Mouse (Mus musculus): ENCODE measurements around the gene Col27a1. TPM values are rescaled to one million over a fixed set of nuclear protein-coding genes. Genes with fewer than 3 reads are reported as not detected.

The Col27a1 gene
- polyA plus RNA-seq, 1 experiment from 2014 or later, result 26.1 TPM

DNA sequence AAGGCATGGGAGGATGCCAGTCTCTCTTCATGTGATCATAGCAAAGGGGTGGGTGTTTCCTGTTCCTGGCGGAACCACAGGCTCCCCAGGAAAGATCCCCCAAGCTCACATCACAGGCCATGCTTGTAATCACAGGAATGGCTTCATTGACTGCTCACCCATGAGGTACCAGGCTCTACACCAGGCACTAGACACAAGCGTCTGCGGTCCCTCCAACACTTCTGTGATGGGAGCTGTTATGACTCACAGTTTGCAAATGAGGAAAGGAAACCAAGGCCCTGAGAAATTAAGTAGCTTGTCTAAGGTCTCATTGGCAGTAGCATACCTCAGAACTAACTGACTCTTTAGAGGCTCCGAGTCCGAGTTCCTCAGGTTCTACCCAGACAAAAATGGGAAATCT lies 74.7 kb downstream of the Col27a1 start:
- 83% methylated on average over 5 of the region's 5 CpGs for WGBS
- Histone ChIP-seq H3K36me3 (peaks cover 63% of the 10 kb centered on the region), H3K4me3 (no peak overlapping the region), H3K9me3 (no peaks in the 10 kb centered on the region), H3K27me3 (no peaks in the 10 kb centered on the region), H3K4me1 (peaks cover 34% of the 10 kb centered on the region), H3K4me2 (no peak overlapping the region), H3K9ac (no peak overlapping the region), H3K27ac (no peak overlapping the region)
- ATAC-seq (ENCODE audit: insufficient number of reproducible peaks, insufficient read depth, low FRiP score, low TSS enrichment, low read depth), result no peak

DNA sequence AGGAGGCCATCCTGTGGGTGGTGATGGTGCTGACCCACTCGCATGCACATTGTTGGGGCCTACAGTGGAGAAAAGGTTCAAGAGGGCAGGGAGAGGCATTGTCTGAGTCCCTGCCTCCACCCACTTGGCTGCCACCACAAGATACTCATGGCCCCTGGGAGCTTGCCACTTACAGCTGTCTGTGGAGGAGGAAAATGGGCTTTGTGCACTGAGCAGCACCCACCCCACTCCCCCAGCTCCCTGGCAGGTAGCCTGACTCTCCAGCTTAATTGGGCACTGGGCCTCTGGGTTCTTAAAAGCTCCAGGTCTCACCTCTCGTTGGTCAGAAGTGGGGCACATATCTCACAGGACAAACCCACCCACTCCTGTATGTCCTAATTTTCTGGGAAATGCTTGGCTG lies 76.3 kb downstream of the Col27a1 start:
- Histone ChIP-seq H3K4me1 (peaks cover 34% of the 10 kb centered on the region), H3K27ac (peak overlapping the region; percentile 92), H3K9me3 (no peaks in the 10 kb centered on the region), H3K9ac (peak overlapping the region; percentile 36; the same call in 1 of the 2 replicates), H3K4me3 (no peak overlapping the region), H3K27me3 (no peaks in the 10 kb centered on the region), H3K4me2 (no peak overlapping the region), H3K36me3 (peaks cover 63% of the 10 kb centered on the region)
- 73% methylated on average over 2 of the region's 2 CpGs for WGBS
- no peak for ATAC-seq (ENCODE audit: insufficient number of reproducible peaks, insufficient read depth, low FRiP score, low TSS enrichment, low read depth)

DNA sequence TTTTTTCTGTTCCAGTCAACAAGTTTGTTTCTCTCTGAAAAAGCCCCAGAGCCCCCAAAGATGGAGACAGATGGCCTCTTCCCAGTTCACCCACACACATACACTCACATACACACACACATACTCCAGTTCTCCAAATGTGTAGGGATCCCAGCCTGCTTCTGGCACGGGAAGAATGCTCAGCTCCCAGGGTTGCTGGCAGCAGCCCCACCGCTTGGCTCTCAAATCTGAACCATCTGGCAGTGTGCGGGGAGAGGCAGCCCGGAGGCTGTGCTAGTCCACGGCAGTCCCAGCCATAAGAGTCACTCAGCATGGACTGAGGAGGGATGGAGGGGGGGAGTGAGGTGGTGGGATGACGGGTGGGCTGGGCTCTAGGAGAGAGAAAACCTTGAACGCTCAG lies 77.3 kb downstream of the Col27a1 start:
- Histone ChIP-seq H3K27ac (peak overlapping the region; percentile 92), H3K9ac (peak overlapping the region; percentile 36; the same call in 1 of the 2 replicates), H3K27me3 (no peaks in the 10 kb centered on the region), H3K36me3 (peaks cover 59% of the 10 kb centered on the region), H3K4me2 (peak overlapping the region; percentile 9; the same call in 1 of the 2 replicates), H3K4me1 (peaks cover 44% of the 10 kb centered on the region), H3K9me3 (no peaks in the 10 kb centered on the region), H3K4me3 (no peak overlapping the region)
- WGBS, result 20% methylated on average over 7 of the region's 7 CpGs
- ATAC-seq (ENCODE audit: insufficient number of reproducible peaks, insufficient read depth, low FRiP score, low TSS enrichment, low read depth), result peak; percentile 90

DNA sequence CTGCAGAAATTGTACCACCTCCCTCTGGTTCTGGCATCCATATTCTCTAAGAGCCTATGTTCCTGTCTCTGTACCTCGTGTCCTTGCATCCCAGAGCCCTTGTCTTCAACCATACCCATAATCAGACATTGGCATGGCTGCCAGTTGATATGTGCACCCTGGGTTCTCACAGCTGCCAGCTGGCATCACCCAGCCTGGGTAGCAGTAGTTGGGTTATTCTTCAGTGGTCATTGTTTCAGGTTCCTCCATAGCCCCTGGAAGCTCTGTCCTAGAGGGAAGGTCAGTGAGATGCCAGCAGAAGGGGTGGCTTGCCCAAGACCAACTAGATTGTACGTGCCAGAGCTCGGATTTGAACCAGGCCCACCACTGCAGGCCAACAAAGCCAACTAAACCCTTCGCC lies 77.9 kb downstream of the Col27a1 start:
- H3K27ac ChIP-seq, result peak overlapping the region; percentile 92
- H3K36me3 ChIP-seq, result peaks cover 54% of the 10 kb centered on the region
- H3K27me3 ChIP-seq, result no peaks in the 10 kb centered on the region
- no peak overlapping the region for H3K9ac ChIP-seq
- WGBS, result 84% methylated on average over 4 of the region's 4 CpGs
- no peak for ATAC-seq (ENCODE audit: insufficient number of reproducible peaks, insufficient read depth, low FRiP score, low TSS enrichment, low read depth)
- H3K4me3 ChIP-seq, result no peak overlapping the region
- H3K4me1 ChIP-seq, result peaks cover 47% of the 10 kb centered on the region
- H3K9me3 ChIP-seq, result no peaks in the 10 kb centered on the region
- H3K4me2 ChIP-seq, result peak overlapping the region; percentile 9; the same call in 1 of the 2 replicates

DNA sequence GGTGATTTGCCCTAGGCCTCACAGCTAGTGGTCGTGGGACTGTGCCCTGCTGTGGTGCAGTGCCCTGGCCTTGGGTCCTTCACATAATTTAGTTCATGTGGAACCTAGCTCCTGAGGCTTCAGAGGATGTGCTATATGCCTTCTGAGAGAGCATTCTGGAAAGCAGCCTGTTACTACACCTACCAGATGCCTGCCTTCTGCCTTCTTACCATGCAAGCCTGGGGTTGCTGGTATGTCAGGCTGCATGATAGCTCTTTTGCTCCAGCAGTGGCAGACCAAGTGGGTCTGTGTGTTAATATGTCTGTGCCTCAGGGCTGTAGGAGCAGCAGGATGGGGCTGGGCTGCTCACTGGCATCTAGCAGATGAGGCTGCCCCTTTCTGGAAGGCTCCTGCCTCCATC lies 81.8 kb downstream of the Col27a1 start:
- no peaks in the 10 kb centered on the region for H3K9me3 ChIP-seq

DNA sequence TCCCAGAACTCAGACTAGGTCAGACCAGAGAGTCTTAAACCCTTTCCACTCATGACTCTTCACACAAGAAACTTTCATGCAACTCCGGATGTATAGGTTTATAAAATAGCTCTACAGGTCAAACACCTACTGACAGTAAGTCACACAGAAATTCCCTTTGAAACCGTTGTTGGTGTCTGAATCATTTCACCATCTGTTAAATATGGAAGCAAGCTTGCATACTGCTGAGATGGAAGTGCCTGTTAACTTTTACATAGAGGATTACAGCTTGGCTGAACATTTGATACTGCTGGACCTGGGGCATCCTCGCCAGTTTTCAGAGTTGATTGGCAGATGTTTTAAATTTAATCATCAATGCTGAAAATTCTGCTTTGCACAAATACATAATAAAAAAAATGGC lies 82.5 kb downstream of the Col27a1 start:
- Histone ChIP-seq H3K27ac (peak overlapping the region; percentile 49), H3K9me3 (no peaks in the 10 kb centered on the region), H3K4me1 (peaks cover 42% of the 10 kb centered on the region), H3K4me3 (no peak overlapping the region), H3K9ac (no peak overlapping the region), H3K36me3 (peaks cover 72% of the 10 kb centered on the region), H3K27me3 (no peaks in the 10 kb centered on the region), H3K4me2 (no peak overlapping the region)
- ATAC-seq (ENCODE audit: insufficient number of reproducible peaks, insufficient read depth, low FRiP score, low TSS enrichment, low read depth), result no peak
- 37% methylated on average over 3 of the region's 3 CpGs for WGBS

More for the DNA sequence above, 81.8 kb downstream of the Col27a1 start:
- Histone ChIP-seq H3K4me3 (no peak overlapping the region), H3K4me2 (no peak overlapping the region), H3K4me1 (peaks cover 48% of the 10 kb centered on the region), H3K36me3 (peaks cover 66% of the 10 kb centered on the region), H3K27ac (peak overlapping the region; percentile 49; the same call in 1 of the 2 replicates), H3K9ac (peak overlapping the region; percentile 32; the same call in 1 of the 2 replicates), H3K27me3 (no peaks in the 10 kb centered on the region)
- no peak for ATAC-seq (ENCODE audit: insufficient number of reproducible peaks, insufficient read depth, low FRiP score, low TSS enrichment, low read depth)
- 69% methylated on average over 1 of the region's 1 CpGs for WGBS

DNA sequence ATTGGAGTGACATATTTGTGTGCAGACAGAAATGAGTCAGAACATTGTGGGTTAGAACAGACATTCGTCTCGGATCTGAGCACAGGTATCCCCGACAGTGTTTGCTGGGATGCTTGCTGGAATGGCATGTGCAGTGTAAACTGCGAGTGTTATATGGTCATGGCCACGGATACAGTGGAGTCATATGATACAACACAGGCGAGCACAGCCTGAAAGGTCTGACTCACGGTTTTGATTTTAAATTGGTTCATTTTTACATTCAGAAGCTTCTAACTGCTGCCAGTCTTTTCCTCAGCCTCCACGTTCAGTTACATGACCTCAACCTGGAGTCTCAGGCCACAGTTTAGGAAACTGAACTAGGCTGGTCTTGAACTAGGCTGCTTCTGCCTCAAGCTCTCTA lies 83.1 kb downstream of the Col27a1 start:
- WGBS, result 39% methylated on average over 8 of the region's 8 CpGs
- no peak for ATAC-seq (ENCODE audit: insufficient number of reproducible peaks, insufficient read depth, low FRiP score, low TSS enrichment, low read depth)
- H3K9me3 ChIP-seq, result no peaks in the 10 kb centered on the region
- no peak overlapping the region for H3K9ac ChIP-seq
- H3K4me2 ChIP-seq, result no peak overlapping the region
- 0 out of 2 replicates have a peak overlapping the region, but pooled peaks have one; percentile 28 for H3K27ac ChIP-seq
- H3K4me1 ChIP-seq, result peaks cover 40% of the 10 kb centered on the region
- no peak overlapping the region for H3K4me3 ChIP-seq
- peaks cover 74% of the 10 kb centered on the region for H3K36me3 ChIP-seq
- no peaks in the 10 kb centered on the region for H3K27me3 ChIP-seq

DNA sequence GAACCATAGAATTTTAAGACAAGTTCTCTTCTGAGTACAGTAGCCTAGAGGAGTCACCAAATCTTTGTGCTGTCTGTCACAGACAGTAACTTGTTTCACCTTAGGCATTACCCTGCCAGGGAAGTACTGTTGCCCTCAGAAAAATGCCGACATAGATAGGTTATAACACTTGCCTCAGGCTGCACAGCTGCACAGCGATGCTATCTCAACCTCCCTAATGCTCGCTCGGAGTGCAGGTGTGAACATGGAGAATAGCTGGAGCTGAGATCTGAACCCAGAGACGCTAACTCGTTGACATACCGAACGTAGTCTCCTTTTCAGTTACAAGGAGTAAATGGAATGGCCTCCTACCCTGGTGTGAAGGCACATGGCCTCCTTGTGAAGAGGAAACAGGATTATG lies 84.4 kb downstream of the Col27a1 start:
- H3K4me2 ChIP-seq, result no peak overlapping the region
- no peaks in the 10 kb centered on the region for H3K27me3 ChIP-seq
- H3K4me1 ChIP-seq, result peaks cover 42% of the 10 kb centered on the region
- H3K36me3 ChIP-seq, result peaks cover 79% of the 10 kb centered on the region
- H3K27ac ChIP-seq, result no peak overlapping the region
- 86% methylated on average over 8 of the region's 8 CpGs for WGBS
- no peak for ATAC-seq (ENCODE audit: insufficient number of reproducible peaks, insufficient read depth, low FRiP score, low TSS enrichment, low read depth)
- H3K9me3 ChIP-seq, result no peaks in the 10 kb centered on the region
- no peak overlapping the region for H3K9ac ChIP-seq
- H3K4me3 ChIP-seq, result no peak overlapping the region

DNA sequence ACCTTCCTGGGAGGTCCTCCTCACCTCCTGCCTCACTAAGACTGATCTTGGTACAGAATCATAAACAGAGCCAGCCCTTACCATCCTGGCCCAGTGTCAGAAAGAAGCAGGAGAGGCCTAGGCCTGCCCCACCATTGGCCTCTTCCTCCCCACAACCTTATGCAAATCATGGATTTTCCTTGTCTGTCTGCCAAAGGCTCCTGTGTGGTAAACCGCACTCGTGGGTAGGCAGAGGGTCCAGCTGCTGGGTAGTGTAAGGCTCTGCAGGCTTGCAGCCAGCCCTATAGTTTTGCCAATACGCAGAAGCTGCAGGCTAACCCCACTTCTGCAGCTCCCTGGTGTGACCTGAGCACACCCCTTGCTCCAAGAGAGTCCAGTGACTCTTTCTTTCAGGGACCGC lies 88.8 kb downstream of the Col27a1 start:
- H3K4me1 ChIP-seq, result peaks cover 18% of the 10 kb centered on the region
- WGBS, result 66% methylated on average over 4 of the region's 4 CpGs
- peaks cover 82% of the 10 kb centered on the region for H3K36me3 ChIP-seq
- no peaks in the 10 kb centered on the region for H3K9me3 ChIP-seq
- H3K9ac ChIP-seq, result no peak overlapping the region; the same call in 1 of the 2 replicates
- H3K27ac ChIP-seq, result no peak overlapping the region
- ATAC-seq (ENCODE audit: insufficient number of reproducible peaks, insufficient read depth, low FRiP score, low TSS enrichment, low read depth), result peak; percentile 22; the same call in 1 of the 2 replicates
- H3K4me2 ChIP-seq, result no peak overlapping the region
- H3K27me3 ChIP-seq, result no peaks in the 10 kb centered on the region
- no peak overlapping the region for H3K4me3 ChIP-seq

DNA sequence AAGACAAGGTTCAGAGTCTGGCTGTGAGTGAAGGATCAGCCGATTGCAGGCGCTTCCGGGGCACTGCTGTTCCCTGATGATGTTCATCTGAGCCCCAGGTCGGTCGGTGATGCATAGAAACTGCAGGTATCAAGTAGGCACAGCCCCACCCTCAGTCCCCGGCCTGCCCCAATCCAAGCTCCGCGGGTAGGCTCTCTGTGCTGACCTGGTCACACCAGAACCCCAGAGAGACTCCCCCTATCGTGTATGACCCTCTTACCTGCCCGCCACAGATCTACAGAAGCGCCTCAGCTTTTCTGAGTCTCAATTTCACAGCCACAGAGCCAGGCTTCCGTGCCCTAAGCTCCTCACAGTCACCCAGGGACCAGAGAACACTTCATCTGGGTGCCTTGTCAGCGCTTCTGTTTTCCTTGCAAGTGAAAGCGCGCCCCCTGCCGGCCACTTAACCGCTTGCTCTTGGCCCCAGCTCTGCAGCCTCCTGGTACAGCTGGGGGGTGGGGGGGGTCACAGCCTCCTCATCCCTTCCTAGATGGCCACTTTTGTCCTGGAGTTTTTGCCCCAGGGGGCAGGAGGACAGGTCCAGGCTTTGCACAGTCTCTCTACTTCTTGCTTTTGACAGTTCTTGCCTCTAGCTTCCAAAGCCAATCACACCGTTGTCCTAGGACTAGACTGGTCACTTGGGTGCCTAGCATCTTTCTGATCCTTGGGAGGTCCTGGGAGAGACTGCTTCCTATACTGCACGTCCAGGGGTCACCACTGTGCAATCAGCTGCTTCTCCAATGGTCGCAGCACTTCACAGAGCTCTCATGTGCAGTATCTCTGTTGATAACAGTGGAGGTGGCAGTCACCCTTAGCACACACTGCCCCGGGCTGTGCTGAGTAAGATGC lies 93.6 kb downstream of the Col27a1 start:
- Histone ChIP-seq H3K36me3 (peaks cover 86% of the 10 kb centered on the region), H3K4me2 (no peak overlapping the region), H3K9me3 (no peaks in the 10 kb centered on the region), H3K4me1 (peaks cover 23% of the 10 kb centered on the region; the same call in 1 of the 2 replicates), H3K27ac (no peak overlapping the region), H3K4me3 (no peak overlapping the region), H3K9ac (no peak overlapping the region), H3K27me3 (no peaks in the 10 kb centered on the region)
- 33% methylated on average over 21 of the region's 21 CpGs for WGBS
- ATAC-seq (ENCODE audit: insufficient number of reproducible peaks, insufficient read depth, low FRiP score, low TSS enrichment, low read depth), result peak; percentile 44; the same call in 1 of the 2 replicates

DNA sequence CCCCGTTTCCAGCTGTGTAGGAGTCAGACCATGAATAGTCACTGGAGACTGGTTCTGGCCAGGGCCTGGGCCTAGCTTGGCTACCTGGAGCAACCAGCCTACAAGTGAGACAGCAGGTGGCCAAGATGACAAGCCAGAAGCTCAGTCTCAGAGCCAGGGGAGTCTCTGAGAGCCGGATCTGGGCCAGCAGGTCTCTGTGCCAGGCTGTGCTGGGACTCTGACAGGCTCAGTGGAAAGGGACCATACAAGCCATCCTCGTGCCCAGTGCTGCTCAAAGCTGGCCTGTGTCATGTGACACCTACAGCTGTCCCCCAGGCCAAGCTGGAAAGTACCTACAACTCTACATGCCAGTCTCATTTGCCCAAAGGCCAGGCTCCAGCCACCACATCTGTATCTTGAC lies 94.5 kb downstream of the Col27a1 start:
- H3K27me3 ChIP-seq, result no peaks in the 10 kb centered on the region
- H3K9ac ChIP-seq, result no peak overlapping the region
- no peak overlapping the region for H3K4me3 ChIP-seq
- no peak for ATAC-seq (ENCODE audit: insufficient number of reproducible peaks, insufficient read depth, low FRiP score, low TSS enrichment, low read depth)
- 78% methylated on average over 3 of the region's 3 CpGs for WGBS
- no peaks in the 10 kb centered on the region for H3K9me3 ChIP-seq
- no peak overlapping the region for H3K4me2 ChIP-seq
- H3K36me3 ChIP-seq, result peaks cover 85% of the 10 kb centered on the region
- H3K4me1 ChIP-seq, result peaks cover 16% of the 10 kb centered on the region; the same call in 1 of the 2 replicates
- no peak overlapping the region for H3K27ac ChIP-seq
